Mouse (Mus musculus): ENCODE data around the gene Ccr7.

GRCm38 (mm10) chr11:99122703-99123102 lies 32.2 kb downstream of the Ccr7 start:
- no peak for TF ChIP-seq NELFE (IDR thresholded peaks at IDR 0.05; ENCODE audit: low read depth, low read length)
- no peak for TF ChIP-seq CTCF (conservative IDR thresholded peaks at IDR 0.05 in 1 of 2, IDR thresholded peaks at IDR 0.05 in 1 of 2; ENCODE audit: low read depth in 2 of 2, low read length in 2 of 2)
- no peak for TF ChIP-seq IRF4 (IDR thresholded peaks at IDR 0.05; ENCODE audit: low read depth, low read length)
- TF ChIP-seq ELF1 (IDR thresholded peaks at IDR 0.05; ENCODE audit: low read depth, low read length): no peak
- no peak for TF ChIP-seq POLR2A (IDR thresholded peaks at IDR 0.05; ENCODE audit: low read depth, low read length)
- no peak for TF ChIP-seq SIN3A (IDR thresholded peaks at IDR 0.05; ENCODE audit: low read length)
- TF ChIP-seq RAD21 (IDR thresholded peaks at IDR 0.05; ENCODE audit: low read depth, low read length): no peak
- no peak for TF ChIP-seq RCOR1 (conservative IDR thresholded peaks at IDR 0.05; ENCODE audit: low read depth, low read length)
- no peak for TF ChIP-seq E2F4 (IDR thresholded peaks at IDR 0.05; ENCODE audit: insufficient replicate concordance, low read depth, low read length)
- no peak for TF ChIP-seq EP300 (IDR thresholded peaks at IDR 0.05; ENCODE audit: low read length)
- no peak for TF ChIP-seq POLR2AphosphoS2 (IDR thresholded peaks at IDR 0.05; ENCODE audit: low read depth, low read length)
